Mouse (Mus musculus) limb, embryonic 11.5 days (tissue): ENCODE measurements around the gene Nup160. TPM values are rescaled to one million over a fixed set of nuclear protein-coding genes. Genes with fewer than 3 reads are reported as not detected.
A peak's percentile ranks its signal among the peaks of the same experiment; 100 is the strongest.

Experiments
- ATAC-seq: fragments of 200-750 bp; cut with Nextera tagmentation; 2 replicates; pipeline ENCODE4 v1.8.0; 2017; ENCODE audit warnings: low read depth; ENCODE audit not compliant: insufficient number of reproducible peaks, low FRiP score, low TSS enrichment
- DNase-seq: peaks from one replicate; pipeline ENCODE4 v3.0.0-alpha.2; 2015; ENCODE audit warnings: low spot score
- H3K27ac ChIP-seq: fragments of 300-500 bp; sonication (generic); replicated peaks from 2 replicates; pipeline ENCODE4 v1.5.1; 2014; ENCODE audit warnings: low read depth, mild to moderate bottlenecking, low read length
- H3K27me3 ChIP-seq: fragments of 300-500 bp; sonication (generic); 2 replicates; pipeline ENCODE4 v1.6.1; 2014; ENCODE audit warnings: mild to moderate bottlenecking, low read length, mixed read lengths; ENCODE audit not compliant: control insufficient read depth, insufficient read depth
- H3K36me3 ChIP-seq: fragments of 300-500 bp; sonication (generic); 2 replicates; pipeline ENCODE4 v1.6.1; 2014; ENCODE audit warnings: mild to moderate bottlenecking, low read length, moderate library complexity, mixed read lengths; ENCODE audit not compliant: control insufficient read depth, insufficient read depth
- H3K4me1 ChIP-seq: fragments of 300-500 bp; sonication (generic); 2 replicates; pipeline ENCODE4 v1.6.1; 2014; ENCODE audit warnings: low read length, mixed read lengths; ENCODE audit not compliant: control insufficient read depth, insufficient read depth
- H3K4me2 ChIP-seq: fragments of 300-500 bp; sonication (generic); 2 replicates; pipeline ENCODE4 v1.6.1; 2014; ENCODE audit warnings: low read depth, mild to moderate bottlenecking, moderate library complexity; ENCODE audit not compliant: severe bottlenecking
- H3K4me3 ChIP-seq: fragments of 300-500 bp; sonication (generic); 2 replicates; pipeline ENCODE4 v1.5.1; 2014; ENCODE audit warnings: low read depth, low read length
- H3K9ac ChIP-seq: fragments of 300-500 bp; sonication (generic); 2 replicates; pipeline ENCODE4 v1.6.1; 2014; ENCODE audit warnings: mild to moderate bottlenecking, low read length
- H3K9me3 ChIP-seq: fragments of 300-500 bp; sonication (generic); 2 replicates; pipeline ENCODE4 v1.6.1; 2016; ENCODE audit warnings: low read length; ENCODE audit not compliant: control insufficient read depth
- WGBS: fragments of 180-500 bp; shearing (Covaris S2); extraction: QIAGEN DNeasy Blood & Tissue Kit; methylation state at CpG from one replicate; pipeline ENCODE4 v1.1.7; 2014; 5-methylcytosine and 5-hydroxymethylcytosine counted together
- polyA plus RNA-seq: library from polyadenylated mRNA; unstranded; fragments of >200 nt; fragmentation: Nextera tagmentation; extraction: Ambion mirVana; gene quantifications from 2 replicates; pipeline ENCODE4 v1.2.1, GENCODE M21; 2014

Gene Nup160
- polyA plus RNA-seq, 1 experiment from 2014 or later: 66.2 TPM

GRCm38 (mm10) chr2:90670343-90670742 lies 6.7 kb upstream of the Nup160 start:
- H3K4me2 ChIP-seq: no peak overlapping the region
- WGBS: 89% methylated on average over 6 of the region's 6 CpGs
- H3K27ac ChIP-seq: no peak overlapping the region
- no peaks in the 10 kb centered on the region for H3K36me3 ChIP-seq
- DNase-seq (no peak), ATAC-seq (no peak)
- no peaks in the 10 kb centered on the region for H3K27me3 ChIP-seq
- H3K4me1 ChIP-seq: peaks cover 16% of the 10 kb centered on the region
- H3K9me3 ChIP-seq: no peaks in the 10 kb centered on the region
- no peak overlapping the region for H3K4me3 ChIP-seq
- no peak overlapping the region for H3K9ac ChIP-seq

GRCm38 (mm10) chr2:90673339-90673738 lies 3.7 kb upstream of the Nup160 start:
- Histone ChIP-seq H3K4me1 (0 out of 2 replicates have a peak, but pooled peaks cover under 1% of the 10 kb centered on the region), H3K36me3 (no peaks in the 10 kb centered on the region), H3K4me2 (no peak overlapping the region), H3K9ac (no peak overlapping the region), H3K27ac (no peak overlapping the region), H3K9me3 (no peaks in the 10 kb centered on the region), H3K4me3 (no peak overlapping the region), H3K27me3 (no peaks in the 10 kb centered on the region)
- 100% methylated on average over 1 of the region's 1 CpGs for WGBS
- DNase-seq (no peak), ATAC-seq (no peak)

- H3K27ac ChIP-seq: no peak overlapping the region
Observed at GRCm38 (mm10) chr2:90674555-90674954, 2.5 kb upstream of the Nup160 start.

GRCm38 (mm10) chr2:90675488-90675887 lies 1.5 kb upstream of the Nup160 start:
- no peak overlapping the region for H3K9ac ChIP-seq
- no peak for ATAC-seq
- no peaks in the 10 kb centered on the region for H3K36me3 ChIP-seq
- DNase-seq: no peak
- no peaks in the 10 kb centered on the region for H3K27me3 ChIP-seq
- WGBS: 88% methylated on average over 2 of the region's 2 CpGs
- H3K9me3 ChIP-seq: no peaks in the 10 kb centered on the region
- no peaks in the 10 kb centered on the region; the same call in 1 of the 2 replicates for H3K4me1 ChIP-seq
- H3K4me3 ChIP-seq: no peak overlapping the region
- no peak overlapping the region for H3K4me2 ChIP-seq
- no peak overlapping the region for H3K27ac ChIP-seq

More at GRCm38 (mm10) chr2:90674555-90674954, 2.5 kb upstream of the Nup160 start:
- Histone ChIP-seq H3K27me3 (no peaks in the 10 kb centered on the region), H3K4me2 (no peak overlapping the region), H3K4me3 (no peak overlapping the region), H3K4me1 (no peaks in the 10 kb centered on the region), H3K36me3 (no peaks in the 10 kb centered on the region), H3K9me3 (no peaks in the 10 kb centered on the region), H3K9ac (no peak overlapping the region)
- DNase-seq (no peak), ATAC-seq (no peak)
- 93% methylated on average over 2 of the region's 2 CpGs for WGBS

- H3K27me3 ChIP-seq: no peaks in the 10 kb centered on the region
- no peaks in the 10 kb centered on the region for H3K9me3 ChIP-seq
- H3K9ac ChIP-seq: peak overlapping the region; percentile 71
- DNase-seq (no peak), ATAC-seq (peak; percentile 44; the same call in 1 of the 2 replicates)
- peak overlapping the region; percentile 80; the same call in 1 of the 2 replicates for H3K27ac ChIP-seq
- peak overlapping the region; percentile 72 for H3K4me3 ChIP-seq
- 32% methylated on average over 26 of the region's 26 CpGs for WGBS
- peaks cover 3% of the 10 kb centered on the region; the same call in 1 of the 2 replicates for H3K36me3 ChIP-seq
- H3K4me1 ChIP-seq: no peaks in the 10 kb centered on the region; the same call in 1 of the 2 replicates
- H3K4me2 ChIP-seq: peak overlapping the region; percentile 43; the same call in 1 of the 2 replicates
Observed at GRCm38 (mm10) chr2:90678256-90679060, 1.4 kb downstream of the Nup160 start.

GRCm38 (mm10) chr2:90679061-90679810 lies 2.2 kb downstream of the Nup160 start:
- ATAC-seq: peak; percentile 97
- H3K36me3 ChIP-seq: peaks cover 3% of the 10 kb centered on the region; the same call in 1 of the 2 replicates
- no peaks in the 10 kb centered on the region for H3K27me3 ChIP-seq
- H3K4me3 ChIP-seq: peak overlapping the region; percentile 72
- H3K9ac ChIP-seq: peak overlapping the region; percentile 71
- under 1% methylated on average over 59 of the region's 63 CpGs for whole genome bisulfite sequencing
- peak overlapping the region; percentile 80; the same call in 1 of the 2 replicates for H3K27ac ChIP-seq
- no peaks in the 10 kb centered on the region for H3K9me3 ChIP-seq
- DNase-seq: peak; percentile 98
- H3K4me2 ChIP-seq: peak overlapping the region; percentile 69
- H3K4me1 ChIP-seq: no peaks in the 10 kb centered on the region; the same call in 1 of the 2 replicates

- no peak for ATAC-seq
- no peaks in the 10 kb centered on the region for H3K27me3 ChIP-seq
- WGBS: 95% methylated on average over 4 of the region's 4 CpGs
Observed at GRCm38 (mm10) chr2:90700943-90701342, 23.9 kb downstream of the Nup160 start.

GRCm38 (mm10) chr2:90708548-90708947 lies 31.5 kb downstream of the Nup160 start:
- H3K27me3 ChIP-seq: no peaks in the 10 kb centered on the region
- no peak overlapping the region for H3K27ac ChIP-seq
- no peak overlapping the region for H3K9ac ChIP-seq
- no peak overlapping the region for H3K4me3 ChIP-seq
- no peaks in the 10 kb centered on the region for H3K9me3 ChIP-seq
- H3K4me1 ChIP-seq: no peaks in the 10 kb centered on the region
- H3K36me3 ChIP-seq: peaks cover 36% of the 10 kb centered on the region
- DNase-seq (no peak), ATAC-seq (no peak)
- WGBS: 88% methylated on average over 1 of the region's 1 CpGs
- H3K4me2 ChIP-seq: no peak overlapping the region

More at GRCm38 (mm10) chr2:90700943-90701342, 23.9 kb downstream of the Nup160 start:
- Histone ChIP-seq H3K36me3 (peaks cover 24% of the 10 kb centered on the region), H3K27ac (no peak overlapping the region), H3K9ac (no peak overlapping the region), H3K4me2 (no peak overlapping the region), H3K9me3 (no peaks in the 10 kb centered on the region), H3K4me1 (no peaks in the 10 kb centered on the region), H3K4me3 (no peak overlapping the region)
- DNase-seq: no peak
